8 mouse cellular contexts compared by ENCODE assay signal in the genomic region with DNA sequence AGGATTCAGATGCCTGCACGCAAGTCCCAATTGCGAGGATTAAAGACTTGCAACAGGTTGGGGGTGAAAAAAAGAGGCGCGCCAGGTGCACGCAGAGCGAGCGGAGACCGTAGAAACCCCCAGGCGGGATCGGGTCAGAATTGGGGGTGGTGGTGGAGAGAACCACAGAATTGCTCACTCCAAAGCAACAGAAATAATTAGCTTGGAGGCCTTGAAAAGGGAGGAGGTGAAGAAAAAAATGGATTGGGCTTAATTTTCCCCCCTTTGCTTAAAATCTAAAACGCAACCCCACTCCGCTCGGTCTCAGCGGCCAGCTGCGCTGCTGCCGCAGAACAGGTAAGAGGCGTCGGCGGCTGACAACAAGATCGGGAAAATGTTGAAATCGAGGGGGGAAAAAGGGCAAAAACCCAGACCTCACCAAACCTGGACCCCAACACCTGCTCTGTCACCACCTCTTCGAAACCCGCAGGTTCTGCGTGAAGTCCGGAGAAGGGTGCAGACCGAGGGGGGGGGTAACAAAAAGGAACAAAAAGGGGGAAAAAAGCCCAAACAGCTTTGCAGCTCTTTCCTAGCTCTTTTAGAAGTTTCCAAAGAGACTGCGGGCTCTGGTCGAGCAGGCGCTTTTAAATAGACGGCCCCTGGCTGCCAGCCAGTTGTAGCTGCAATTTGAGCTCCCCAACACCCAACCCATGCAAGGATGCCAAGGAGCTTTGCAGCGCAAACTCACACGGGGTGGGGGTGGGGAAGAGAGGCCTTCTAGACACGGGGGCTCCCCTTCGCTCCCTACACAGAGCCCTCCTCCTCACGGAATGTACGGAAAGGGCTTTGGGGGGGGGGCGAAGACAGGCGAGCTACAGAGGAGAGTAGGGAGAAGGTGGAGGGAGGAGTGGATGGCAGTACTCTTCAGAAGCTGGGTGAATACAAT. TPM values are rescaled to one million over a fixed set of nuclear protein-coding genes. Genes with fewer than 3 reads are reported as not detected.
DNase-seq lines count a peak whose midpoint lies in the region; ATAC-seq and TF ChIP-seq lines count a peak whose summit lies in the region.

A gene (minus strand): TSS at position 598 of the 925 bp plus-strand sequence.

- in situ Hi-C loops in Patski (cut with MboI; ENCODE audit: low pct_unique_long_range_greater_than_20kb): loop anchor here (5.0 to 10.0 kb wide), 3 partner anchors 403 to 948 kb away; no protein-coding TSS in a partner anchor

- H3K9me3 ChIP-seq in hindbrain, embryonic 16.5 days (ENCODE audit: control insufficient read depth, low read length): no peaks in the 10 kb centered on the region
- no peaks in the 10 kb centered on the region for H3K9me3 ChIP-seq in stomach, embryonic 16.5 days (replicated peaks; ENCODE audit: control insufficient read depth, low read length)

- peak within 1 kb of the TSS; percentile 84 for H3K4me2 ChIP-seq in hindbrain, embryonic 16.5 days (ENCODE audit: low read length)
- peak within 1 kb of the TSS; percentile 94 for H3K4me2 ChIP-seq in stomach, embryonic 16.5 days (ENCODE audit: low read depth, low read length)

- no peak for DNase-seq in Patski (ENCODE audit: low read depth, low spot score)
- peak; percentile 90 to 91 for DNase-seq in cerebellum, postnatal 10 days
- DNase-seq in gastrocnemius, adult 8-10 months (ENCODE audit: low spot score in 2 of 2): peak; percentile 82 to 85
- peak in 1 of 2 experiments; percentile 85 for DNase-seq in left cerebral cortex, postnatal 10 days (ENCODE audit: extremely low spot score in 1 of 2, low spot score in 2 of 2)
- peak; percentile 87 for DNase-seq in mesoderm, embryonic 11.5 days (ENCODE audit: low read depth, low spot score)
- no peak for DNase-seq in thymus, postnatal 25 days

- CTCF ChIA-PET in Patski (lab: Charles Lee): interaction anchor here (2.5 kb wide), 1 partner anchor 951 kb away, joined by 9 read pairs; no protein-coding TSS in a partner anchor

- ATAC-seq in Patski: no peak
- ATAC-seq in hindbrain, embryonic 16.5 days: peak; percentile 53
- peak; percentile 45 for ATAC-seq in stomach, embryonic 16.5 days (ENCODE audit: insufficient read depth, low FRiP score)

- under 1% methylated on average over 38 of the region's 38 CpGs for WGBS in hindbrain, embryonic 16.5 days
- 1% methylated on average over 38 of the region's 38 CpGs for WGBS in stomach, embryonic 16.5 days

- POLR2A ChIA-PET in Patski (lab: Charles Lee): interaction anchor here (0.8 kb wide), 1 partner anchor 17 kb away, joined by 3 read pairs; no protein-coding TSS in a partner anchor

- peaks cover 25% of the 10 kb centered on the region for H3K4me1 ChIP-seq in hindbrain, embryonic 16.5 days (ENCODE audit: control insufficient read depth, insufficient read depth, low read depth, low read length)
- H3K4me1 ChIP-seq in stomach, embryonic 16.5 days (ENCODE audit: control insufficient read depth, insufficient read depth, low read length): peaks cover 28% of the 10 kb centered on the region

- no peak for TF ChIP-seq CTCF in Patski (IDR thresholded peaks at IDR 0.05)

- peak within 1 kb of the TSS; percentile 58 for H3K4me3 ChIP-seq in hindbrain, embryonic 16.5 days (ENCODE audit: low read length)
- peak within 1 kb of the TSS; percentile 82 for H3K4me3 ChIP-seq in stomach, embryonic 16.5 days (replicated peaks; ENCODE audit: low read length)

- H3K9ac ChIP-seq in hindbrain, embryonic 16.5 days (ENCODE audit: low read depth, low read length): peak within 1 kb of the TSS; percentile 72
- H3K9ac ChIP-seq in stomach, embryonic 16.5 days (ENCODE audit: low read length): peak within 1 kb of the TSS; percentile 92

- peak within 1 kb of the TSS; percentile 71 for H3K27ac ChIP-seq in hindbrain, embryonic 16.5 days (ENCODE audit: low read depth, low read length)
- H3K27ac ChIP-seq in stomach, embryonic 16.5 days (ENCODE audit: low read length): peak within 1 kb of the TSS; percentile 97

- intact Hi-C loops in left cerebral cortex, postnatal 10 days (cut with DNase I): loop anchor here (5.0 to 10.0 kb wide), 2 partner anchors 398 to 660 kb away; no protein-coding TSS in a partner anchor

- no peaks in the 10 kb centered on the region for H3K36me3 ChIP-seq in hindbrain, embryonic 16.5 days (ENCODE audit: control insufficient read depth, insufficient read depth, low read length)
- H3K36me3 ChIP-seq in stomach, embryonic 16.5 days (ENCODE audit: control insufficient read depth, insufficient read depth, low read length): no peaks in the 10 kb centered on the region

- H3K27me3 ChIP-seq in Patski: peaks cover 14% of the 10 kb centered on the region
- no peaks in the 10 kb centered on the region for H3K27me3 ChIP-seq in hindbrain, embryonic 16.5 days (replicated peaks; ENCODE audit: control insufficient read depth, insufficient read depth, low read length)
- no peaks in the 10 kb centered on the region; the same call in 1 of the 2 replicates for H3K27me3 ChIP-seq in stomach, embryonic 16.5 days (ENCODE audit: control insufficient read depth, insufficient read depth, low read length)

RNA-seq across cellular contexts. Expression of the gene that starts here (rescaled TPM):
- 40.8 TPM for polyA plus RNA-seq in Patski (2021)
- total RNA-seq in gastrocnemius, adult 8-10 months (2022): 100 to 1,000 TPM; 100 to 289 (median 178) TPM
- polyA plus RNA-seq in hindbrain, embryonic 16.5 days (2015; fragmentation: Nextera tagmentation; extraction: Ambion mirVana): 51.9 and 65.1 TPM in 2 replicates
- total RNA-seq in left cerebral cortex, postnatal 10 days (2021): 10 to 100 TPM; 97.0 to 98.9 TPM
- polyA plus RNA-seq in stomach, embryonic 16.5 days (2015; fragmentation: Nextera tagmentation; extraction: Ambion mirVana): 122 and 123 TPM in 2 replicates

Comparison
In these comparisons a context has a peak if more than half of its experiments do, and no peak if none do; other contexts are left out.
1. DNase-seq: peak in cerebellum, postnatal 10 days (2 of 2), gastrocnemius, adult 8-10 months (2 of 2) and mesoderm, embryonic 11.5 days (single experiment); none in Patski (single experiment) and thymus, postnatal 25 days (single experiment).